Mouse (Mus musculus): ENCODE measurements around the gene Gpr37.

The Gpr37 gene

DNA sequence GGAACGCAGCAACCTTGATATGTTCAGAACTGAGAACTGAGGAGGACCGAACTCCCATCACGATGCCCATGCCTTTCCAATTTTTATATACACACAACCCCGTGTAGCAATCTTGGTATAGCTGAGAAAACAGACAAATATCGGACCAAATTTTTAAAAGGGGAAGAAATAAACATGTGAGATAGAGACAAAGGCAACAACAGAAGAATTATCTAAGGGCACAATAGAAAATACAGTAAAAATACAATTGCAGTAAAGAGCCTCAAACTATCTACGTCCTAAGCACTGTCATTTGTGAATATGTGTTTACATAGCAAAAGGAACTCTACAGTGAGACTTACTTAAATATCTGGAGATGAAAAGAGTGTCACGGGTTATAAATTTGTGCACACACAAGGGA lies at the start of gene Gpr37:
Gpr37 (minus strand) TSS at position 101 of the 400 bp plus-strand sequence.
- no peak for DNase-seq (ENCODE audit: low read depth, low spot score)

DNA sequence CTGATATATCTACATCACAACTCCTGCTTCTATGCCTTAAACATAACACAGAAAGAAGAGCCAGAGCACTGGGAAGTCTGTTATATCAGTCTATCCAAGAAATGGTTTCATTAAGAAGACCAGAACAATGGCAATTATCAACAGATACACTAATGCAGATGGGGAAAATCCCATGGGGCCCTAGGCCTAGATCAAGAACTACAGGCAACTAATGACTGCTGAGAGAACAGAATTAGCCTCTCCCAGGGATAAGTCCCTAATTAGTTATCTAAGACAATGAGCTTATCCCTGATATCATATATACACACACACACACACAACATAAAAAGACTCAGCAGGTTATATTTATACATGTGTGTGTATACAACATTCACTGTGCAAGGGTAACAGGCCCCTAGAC lies 46.0 kb upstream of the Gpr37 start:
- no peak for DNase-seq (ENCODE audit: low read depth, low spot score)

DNA sequence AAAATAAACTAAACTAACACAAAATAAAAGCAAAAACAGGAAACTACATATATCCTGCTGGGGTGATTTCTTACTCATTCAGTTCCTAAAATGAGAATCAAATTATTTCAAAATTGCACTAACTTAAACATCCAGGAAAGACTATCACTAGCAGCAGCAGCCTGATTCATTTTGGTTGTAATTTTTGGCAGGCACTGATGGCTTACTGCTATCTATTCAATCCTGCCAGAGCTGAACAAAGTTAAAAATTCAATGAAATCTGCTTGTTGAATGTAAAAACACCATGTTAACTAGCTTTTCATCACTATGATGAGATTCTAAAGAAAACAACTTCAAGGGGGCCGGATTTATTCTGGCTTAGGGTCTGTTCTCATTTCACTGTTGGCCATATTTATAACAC lies 36.0 kb upstream of the Gpr37 start:
- DNase-seq (ENCODE audit: low read depth, low spot score), result peak; percentile 3

DNA sequence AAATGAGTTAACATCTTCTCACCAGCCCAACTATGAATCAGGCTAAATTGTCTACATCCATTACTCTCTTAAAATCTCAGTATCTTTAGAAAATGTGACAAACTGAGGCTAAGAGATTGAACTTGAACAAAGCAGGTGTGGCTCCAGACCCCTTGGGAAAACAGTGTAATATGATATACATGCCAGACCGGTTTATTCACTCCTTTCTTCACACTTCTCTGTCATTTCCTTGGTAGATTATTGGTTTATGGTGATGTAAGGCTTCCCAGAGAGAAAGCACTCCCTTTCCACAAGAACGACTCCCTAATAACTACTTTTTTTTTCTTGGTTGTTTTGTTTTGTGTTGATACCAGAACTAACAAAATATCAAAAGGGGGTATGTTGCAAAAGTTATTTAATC lies 20.1 kb upstream of the Gpr37 start:
- no peak for DNase-seq (ENCODE audit: low read depth, low spot score)

DNA sequence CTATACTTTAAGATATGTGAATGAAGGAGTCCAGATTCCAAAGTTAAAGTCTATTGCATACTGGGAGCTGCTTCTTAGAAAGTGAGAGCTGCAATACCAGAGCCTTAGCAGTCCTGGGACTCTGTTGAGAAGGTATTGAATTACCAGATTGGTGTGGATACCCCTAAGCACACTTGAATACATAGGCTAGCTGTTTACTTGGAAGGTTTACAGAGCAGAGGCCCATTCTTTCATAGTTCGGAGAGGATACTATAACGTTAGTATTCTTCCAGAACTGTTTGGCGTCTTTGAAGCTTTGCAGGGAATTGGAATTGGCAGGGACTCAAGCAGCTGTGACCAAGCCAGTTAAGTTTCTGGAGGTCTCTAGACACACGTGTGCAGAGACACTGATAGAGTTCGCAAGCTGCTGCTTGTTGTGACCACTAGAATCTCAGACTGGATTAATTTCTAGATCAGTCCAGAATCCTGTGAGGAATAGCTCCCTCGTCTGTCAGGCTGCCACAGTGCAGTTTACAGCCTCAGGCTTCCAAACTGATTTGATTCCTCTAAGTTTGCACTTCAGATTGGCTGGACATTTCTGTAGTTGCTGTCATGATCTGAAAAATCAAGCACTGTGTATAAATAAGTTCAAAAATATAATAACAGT lies 18.8 kb upstream of the Gpr37 start:
- no peak for DNase-seq (ENCODE audit: low read depth, low spot score)

DNA sequence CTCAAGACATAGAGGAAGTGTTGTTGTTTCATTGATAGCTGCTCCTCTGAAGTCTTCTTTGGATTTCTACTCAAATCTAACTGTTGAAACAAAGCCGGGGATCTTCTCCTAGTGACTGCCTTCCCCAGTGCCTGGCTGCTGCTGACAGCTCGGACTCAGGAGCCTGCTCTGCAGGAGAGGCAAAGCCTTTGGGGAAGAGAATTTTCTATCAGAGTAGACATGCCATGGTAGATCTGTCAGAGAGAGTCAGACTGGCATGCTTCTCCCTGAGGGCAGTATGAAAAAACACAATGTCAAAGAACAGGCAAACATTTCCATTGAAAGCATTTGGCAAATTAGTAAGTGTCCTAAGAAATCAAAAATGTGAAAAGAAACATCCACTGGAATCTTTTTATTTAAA lies 9.4 kb upstream of the Gpr37 start:
- no peak for DNase-seq (ENCODE audit: low read depth, low spot score)

DNA sequence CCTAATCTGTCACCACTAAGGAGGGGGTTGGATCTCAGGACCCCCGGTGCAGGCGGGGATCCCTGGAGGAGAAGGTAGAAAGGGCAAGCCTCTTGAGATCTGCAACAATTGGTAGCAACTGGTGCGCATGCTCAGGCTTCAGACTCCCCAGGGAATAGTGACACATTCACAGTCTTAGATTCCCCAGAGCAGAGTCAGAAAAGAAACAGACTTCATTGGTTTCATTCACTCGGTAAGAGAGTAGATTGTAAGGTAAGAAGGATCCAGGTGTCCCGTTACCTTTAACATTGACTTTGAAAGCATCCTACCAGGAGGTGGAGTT lies 284 bp downstream of the Gpr37 start:
- DNase-seq (ENCODE audit: low read depth, low spot score), result peak; percentile 54

DNA sequence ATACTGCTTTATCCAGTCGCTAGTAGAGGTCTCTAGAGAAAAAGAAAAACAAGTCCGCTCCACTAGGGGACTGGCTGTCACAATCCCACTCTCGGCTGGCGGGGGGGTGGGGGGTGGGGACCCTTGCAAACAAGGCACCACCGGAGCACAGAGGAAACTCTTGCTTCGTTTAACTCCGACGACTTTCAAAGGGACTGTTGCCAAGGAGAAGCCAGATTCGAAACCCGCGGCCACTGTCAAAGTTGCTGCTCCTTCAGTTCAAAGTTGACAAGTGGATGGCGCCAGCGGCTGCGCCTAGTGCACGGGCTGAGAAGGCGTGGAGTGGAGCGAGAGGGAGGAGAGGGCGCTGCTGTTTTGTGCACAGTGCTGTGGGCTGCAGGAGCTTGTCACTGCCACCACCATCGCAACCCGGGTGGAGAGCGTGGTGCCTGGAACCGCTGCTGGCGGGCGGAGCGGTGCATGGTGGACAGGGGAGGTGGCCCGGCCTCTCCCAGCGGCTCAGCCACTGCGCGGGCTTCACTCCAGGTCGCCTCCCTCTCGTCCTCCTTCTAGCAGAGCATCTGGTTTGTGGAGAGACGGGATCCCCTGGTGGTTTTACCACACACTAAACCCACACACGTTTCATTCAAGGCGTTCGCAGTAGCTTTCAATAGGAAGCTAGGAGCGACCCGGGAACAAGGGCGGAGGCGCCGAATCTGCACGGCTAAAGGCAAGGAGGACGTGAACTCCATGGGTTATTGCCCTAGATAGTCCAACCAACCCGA lies 827 bp downstream of the Gpr37 start:
- peak; percentile 40 for DNase-seq (ENCODE audit: low read depth, low spot score)

DNA sequence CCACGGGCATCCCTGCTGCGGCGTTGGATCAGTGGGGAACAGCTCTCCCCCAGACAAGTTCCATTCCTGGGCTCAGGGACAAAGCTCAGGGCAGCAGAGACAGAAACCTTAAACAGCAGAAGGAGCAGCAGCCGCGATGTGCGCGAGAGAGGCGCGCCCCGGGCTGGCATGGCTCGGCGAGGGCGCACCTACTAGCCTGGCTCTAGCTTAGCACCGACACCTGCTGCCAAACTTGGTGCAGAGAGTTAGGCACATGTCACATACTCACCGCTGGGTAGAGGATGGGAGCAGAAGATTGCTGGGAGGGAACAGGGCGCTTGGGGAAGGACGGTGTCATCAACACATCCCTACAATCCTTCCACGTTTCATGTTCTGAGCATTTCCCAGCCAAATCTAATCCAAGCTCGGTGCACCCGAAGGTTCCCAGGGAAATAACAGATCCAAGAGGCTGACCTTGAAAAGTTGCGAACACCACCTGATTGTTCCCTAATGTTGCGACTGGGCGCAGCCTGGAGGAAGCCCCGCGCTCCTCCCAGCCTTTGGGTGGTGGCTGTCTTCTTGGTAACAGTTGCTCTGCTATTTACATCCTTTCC lies 1.5 kb downstream of the Gpr37 start:
- no peak for DNase-seq (ENCODE audit: low read depth, low spot score)

DNA sequence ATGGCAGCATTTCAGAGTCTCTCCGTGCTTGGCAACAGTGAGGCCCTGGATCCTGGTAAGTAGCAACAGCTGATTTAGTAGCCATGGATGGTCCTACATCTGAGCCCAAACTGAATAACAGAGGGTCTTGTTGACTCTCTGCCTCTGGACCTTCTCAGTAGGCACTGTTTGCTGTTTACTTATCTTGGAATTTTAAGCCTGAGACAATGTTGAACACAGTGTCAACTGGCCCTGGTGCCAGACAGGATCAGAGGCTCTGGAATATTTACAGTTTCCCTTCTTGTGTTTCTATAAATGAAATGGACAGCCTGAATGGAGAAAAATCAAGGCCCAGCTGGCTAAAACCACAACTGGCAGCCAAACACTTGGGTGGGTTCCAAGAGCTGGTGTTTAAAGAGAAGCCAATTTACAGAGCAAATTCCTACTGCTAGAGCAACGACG lies 3.7 kb downstream of the Gpr37 start:
- peak; percentile 45 for DNase-seq (ENCODE audit: low read depth, low spot score)

DNA sequence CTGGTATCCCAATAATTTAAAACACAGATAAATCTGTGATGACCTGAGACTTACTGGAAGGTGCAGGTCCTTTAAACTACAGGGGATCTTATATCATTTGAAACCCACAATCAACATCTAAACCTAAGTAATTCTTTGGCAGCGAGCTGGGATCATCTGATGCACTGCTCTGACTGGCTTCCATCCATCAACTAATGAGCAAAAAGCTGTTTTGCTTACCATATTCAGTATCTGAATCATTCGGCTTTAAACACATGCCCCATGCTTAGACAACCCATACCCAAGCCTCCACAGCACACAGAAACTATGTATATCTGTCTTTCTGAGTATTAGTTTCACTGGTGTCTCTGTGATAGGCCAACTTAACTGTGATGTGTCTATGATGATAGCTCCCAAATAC lies 6.1 kb downstream of the Gpr37 start:
- no peak for DNase-seq (ENCODE audit: low read depth, low spot score)

DNA sequence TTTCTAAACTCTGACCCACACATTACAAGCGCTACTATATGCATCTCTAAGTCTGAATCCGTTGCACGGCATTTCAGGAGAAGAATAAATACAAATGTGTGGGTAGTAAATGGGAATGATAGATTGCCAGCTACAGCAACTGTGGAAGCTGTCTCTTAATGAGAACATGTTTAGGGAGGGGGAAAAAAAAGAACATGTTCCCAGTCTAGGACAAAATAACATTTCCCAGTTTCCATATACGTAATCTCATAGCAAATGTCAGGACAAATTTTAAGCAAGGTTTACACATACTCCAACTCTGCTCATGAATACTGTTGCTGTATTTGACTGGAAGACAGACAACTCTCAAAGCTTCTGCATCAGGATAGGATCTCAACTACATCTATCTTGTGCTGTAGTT lies 15.4 kb downstream of the Gpr37 start:
- DNase-seq (ENCODE audit: low read depth, low spot score), result no peak

DNA sequence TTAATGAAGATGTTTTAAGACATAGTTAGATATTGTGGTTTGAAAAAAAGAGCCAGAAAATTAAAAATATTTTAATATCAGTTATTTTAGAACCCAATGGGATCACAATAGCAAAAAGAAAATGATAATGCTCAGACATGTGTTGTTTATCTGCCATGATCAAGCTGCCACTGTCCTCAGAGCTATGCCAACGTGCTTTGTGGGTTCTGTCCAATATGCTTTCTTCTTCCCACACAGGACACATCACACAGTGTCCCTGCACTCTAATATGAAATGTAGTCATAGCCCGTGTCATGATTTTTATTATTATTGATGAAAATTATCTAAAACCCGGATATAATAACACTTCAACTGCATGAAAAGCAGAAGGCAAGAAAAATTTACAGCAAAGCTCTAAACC lies 16.7 kb downstream of the Gpr37 start:
- no peak for DNase-seq (ENCODE audit: low read depth, low spot score)

DNA sequence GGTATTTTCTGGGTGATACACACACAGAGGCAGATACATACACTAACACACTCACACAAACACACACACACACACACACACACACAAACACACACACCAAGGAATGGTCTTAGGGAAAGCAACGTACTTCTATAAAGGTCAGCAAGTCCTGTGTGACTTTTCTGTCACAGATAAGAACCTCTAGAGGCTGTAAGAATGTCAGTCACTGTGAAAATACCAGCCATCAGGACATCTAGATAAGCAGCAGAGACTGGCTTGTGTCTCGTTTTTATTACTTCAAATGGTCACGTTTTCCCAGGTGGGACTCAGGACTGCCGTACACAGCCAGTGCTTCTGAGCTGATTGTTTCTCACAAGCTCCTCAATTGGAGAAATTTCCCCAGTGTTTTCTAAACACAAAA lies 20.4 kb downstream of the Gpr37 start:
- no peak for DNase-seq (ENCODE audit: low read depth, low spot score)

DNA sequence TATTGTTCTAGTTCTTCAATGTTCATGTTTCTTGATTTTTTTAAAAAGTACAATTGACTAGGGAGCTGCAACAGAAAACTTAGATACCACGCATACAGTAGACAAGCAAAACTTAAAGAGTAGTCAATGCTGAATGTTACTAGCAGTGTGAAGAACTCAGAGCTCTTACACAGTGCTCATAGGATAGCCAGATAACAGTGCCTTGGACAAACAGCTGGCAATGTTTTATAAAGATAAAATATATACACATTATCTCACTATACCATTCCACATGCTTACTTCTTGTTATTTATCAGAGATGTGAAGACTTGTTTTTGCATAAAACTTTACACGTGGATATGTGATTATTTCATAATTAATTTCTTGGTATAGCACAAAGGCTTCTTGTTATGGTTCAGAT lies 26.6 kb downstream of the Gpr37 start:
- no peak for DNase-seq (ENCODE audit: low read depth, low spot score)

DNA sequence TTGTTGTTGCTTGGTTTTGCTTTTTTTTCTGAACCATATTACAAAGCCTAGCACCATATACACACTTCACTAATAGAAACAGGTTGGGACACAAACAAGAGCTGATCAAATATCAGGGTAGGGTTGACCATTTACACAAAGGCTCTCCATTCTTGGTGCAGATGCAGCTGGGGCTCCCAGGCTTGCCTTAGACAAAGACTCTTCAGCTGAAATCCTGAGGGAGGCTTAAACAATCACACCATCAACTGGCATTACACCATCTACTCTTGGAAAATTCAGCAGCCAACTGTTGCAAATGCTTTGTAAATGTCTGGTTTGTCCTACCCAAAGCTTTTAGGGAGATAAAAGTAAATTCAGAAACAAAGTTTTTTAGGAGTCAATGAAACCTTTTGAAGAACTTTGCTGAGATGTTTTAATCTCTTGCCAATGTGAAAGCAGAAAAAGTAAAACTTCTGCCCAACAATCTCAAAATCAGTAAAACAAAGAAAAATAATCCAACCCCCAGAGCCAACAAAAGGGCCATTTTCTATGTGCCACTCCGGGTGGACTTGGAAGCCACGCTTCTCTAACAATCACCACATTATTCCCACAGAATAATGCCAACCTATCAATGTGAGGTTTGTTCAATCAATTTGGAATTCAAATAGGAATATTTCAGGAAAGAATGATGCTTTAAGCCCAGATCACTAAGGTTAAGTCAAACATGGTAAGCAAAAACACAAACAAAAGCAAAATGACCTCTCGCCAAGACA lies 30.4 kb downstream of the Gpr37 start:
- DNase-seq (ENCODE audit: low read depth, low spot score), result no peak

Data from brain, embryonic 18.5 days (tissue).